Mouse (Mus musculus) megakaryocyte, embryonic 14.5 days (primary cell): ENCODE data around the gene Xrcc5. TPM values are rescaled to one million over a fixed set of nuclear protein-coding genes. Genes with fewer than 3 reads are reported as not detected.

ENCODE experiments used
- H3K27me3 ChIP-seq: replicated peaks from 2 replicates; pipeline ENCODE3; 2012; ENCODE audit warnings: inconsistent platforms
- H3K36me3 ChIP-seq: replicated peaks from 2 replicates; pipeline ENCODE3; 2012; ENCODE audit warnings: low read length, inconsistent platforms, mixed read lengths
- H3K4me1 ChIP-seq: 2 replicates; pipeline ENCODE4 v1.6.1; 2012; ENCODE audit warnings: inconsistent platforms
- H3K4me3 ChIP-seq: replicated peaks from 2 replicates; pipeline ENCODE3; 2012; ENCODE audit warnings: moderate library complexity, mild to moderate bottlenecking, inconsistent platforms
- H3K9me3 ChIP-seq: 2 replicates; pipeline ENCODE4 v1.6.1; 2012; ENCODE audit warnings: inconsistent platforms
- FLI1 ChIP-seq: IDR thresholded peaks from 2 replicates; pipeline ENCODE4 v1.6.1; 2012; ENCODE audit warnings: low read length, inconsistent platforms, mixed read lengths
- GATA1 ChIP-seq: IDR thresholded peaks from 3 replicates; pipeline ENCODE4 v1.6.1; 2012; ENCODE audit warnings: mixed read lengths, low read length, inconsistent platforms, borderline replicate concordance
- polyA plus RNA-seq: library from polyadenylated mRNA; stranded (reverse); fragments of >175 nt; gene quantifications from 2 replicates; pipeline ENCODE4 v1.2.3, GENCODE M21; 2012; ENCODE audit warnings: low replicate concordance; ENCODE audit not compliant: insufficient read depth

Xrcc5 gene
- polyA plus RNA-seq, 1 experiment, result 0.62 TPM

DNA sequence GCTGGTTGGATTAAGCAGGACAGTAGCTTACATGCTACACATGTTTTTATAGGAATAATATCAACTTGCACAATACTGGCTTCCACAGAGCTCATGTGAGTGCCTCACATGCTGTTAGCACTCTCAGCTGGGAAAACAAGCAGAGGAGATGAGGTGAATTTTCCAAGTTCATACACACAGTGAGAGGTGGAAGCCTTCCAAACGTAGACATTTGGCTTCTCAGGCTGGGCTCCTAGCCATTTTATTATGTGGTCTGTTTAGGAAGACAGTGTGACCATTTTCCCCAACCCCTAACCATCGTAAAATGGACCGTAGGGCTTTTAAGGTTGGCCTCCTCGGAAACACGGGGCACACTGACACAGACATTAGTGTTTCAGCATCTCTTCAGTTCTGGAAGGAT is 102.7 kb downstream of the Xrcc5 start:
- H3K9me3 ChIP-seq, result no peaks in the 10 kb centered on the region
- TF ChIP-seq FLI1 (no peak), GATA1 (no peak)
- H3K4me3 ChIP-seq, result no peak overlapping the region
- H3K27me3 ChIP-seq, result no peaks in the 10 kb centered on the region
- no peaks in the 10 kb centered on the region for H3K36me3 ChIP-seq
- no peaks in the 10 kb centered on the region for H3K4me1 ChIP-seq

DNA sequence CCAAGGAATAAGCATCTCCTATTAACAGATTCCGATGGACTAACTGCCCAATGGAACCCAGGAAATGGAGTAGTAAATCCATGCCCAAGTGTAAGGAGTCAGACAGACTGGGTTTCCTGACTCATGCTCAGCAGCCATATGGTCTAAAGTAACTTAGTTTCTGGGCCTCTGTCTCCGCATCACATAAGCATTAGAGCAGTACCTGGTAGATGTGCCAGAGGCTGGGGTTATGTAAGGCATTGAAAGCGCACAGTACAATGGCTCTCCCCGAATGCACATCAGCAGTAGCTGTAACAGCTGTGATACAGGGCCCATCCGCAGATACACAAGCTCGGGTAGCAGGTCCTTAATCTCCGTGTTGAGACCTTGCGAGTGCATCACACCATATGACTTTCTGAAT is 103.9 kb downstream of the Xrcc5 start:
- no peaks in the 10 kb centered on the region for H3K27me3 ChIP-seq
- TF ChIP-seq GATA1, result no peak
- TF ChIP-seq FLI1, result no peak
- no peaks in the 10 kb centered on the region for H3K9me3 ChIP-seq
- no peaks in the 10 kb centered on the region for H3K4me1 ChIP-seq
- no peaks in the 10 kb centered on the region for H3K36me3 ChIP-seq
- no peak overlapping the region for H3K4me3 ChIP-seq

DNA sequence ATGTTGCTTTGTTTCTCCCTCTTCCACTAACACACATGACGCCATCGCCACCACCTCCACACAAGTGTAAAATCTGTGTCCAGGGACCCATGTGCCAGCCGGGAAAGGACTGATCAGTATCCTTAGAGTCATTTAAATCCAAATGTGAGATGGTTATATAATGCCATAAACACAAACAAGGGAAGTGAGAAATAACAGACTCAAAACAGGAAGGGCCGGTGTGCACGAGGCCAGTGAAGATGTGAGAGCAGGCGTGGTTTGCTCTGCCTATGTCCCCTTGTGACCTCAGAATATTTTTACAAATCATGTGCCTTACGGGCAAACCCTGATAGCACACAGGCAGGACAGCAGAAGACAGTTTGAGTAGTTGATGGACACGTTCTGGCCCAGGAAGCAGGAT is 106.0 kb downstream of the Xrcc5 start:
- Histone ChIP-seq H3K4me1 (no peaks in the 10 kb centered on the region), H3K27me3 (no peaks in the 10 kb centered on the region), H3K4me3 (no peak overlapping the region), H3K9me3 (no peaks in the 10 kb centered on the region), H3K36me3 (no peaks in the 10 kb centered on the region)
- TF ChIP-seq FLI1 (no peak), GATA1 (no peak)

DNA sequence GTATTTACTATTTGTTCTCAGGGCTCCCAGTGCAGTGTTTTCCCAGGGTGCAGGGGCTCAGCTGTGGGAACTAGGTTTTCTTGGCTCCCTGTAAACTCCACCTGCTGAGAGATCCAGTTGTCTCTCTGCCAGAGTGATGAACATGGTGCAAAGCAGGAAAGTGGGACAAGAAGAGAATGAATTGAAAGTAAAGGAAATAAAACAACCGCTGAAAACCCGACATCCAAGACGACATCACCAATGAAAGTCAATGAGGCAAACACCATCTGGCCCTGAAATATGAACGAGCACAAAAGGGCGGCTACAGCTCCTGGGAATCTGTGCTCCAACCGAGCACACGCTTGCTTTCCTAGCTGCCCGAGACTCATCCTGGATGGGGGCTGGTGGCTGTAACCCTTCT is 106.9 kb downstream of the Xrcc5 start:
- Histone ChIP-seq H3K27me3 (no peaks in the 10 kb centered on the region), H3K36me3 (no peaks in the 10 kb centered on the region), H3K4me3 (no peak overlapping the region), H3K4me1 (no peaks in the 10 kb centered on the region), H3K9me3 (no peaks in the 10 kb centered on the region)
- TF ChIP-seq FLI1 (no peak), GATA1 (no peak)

DNA sequence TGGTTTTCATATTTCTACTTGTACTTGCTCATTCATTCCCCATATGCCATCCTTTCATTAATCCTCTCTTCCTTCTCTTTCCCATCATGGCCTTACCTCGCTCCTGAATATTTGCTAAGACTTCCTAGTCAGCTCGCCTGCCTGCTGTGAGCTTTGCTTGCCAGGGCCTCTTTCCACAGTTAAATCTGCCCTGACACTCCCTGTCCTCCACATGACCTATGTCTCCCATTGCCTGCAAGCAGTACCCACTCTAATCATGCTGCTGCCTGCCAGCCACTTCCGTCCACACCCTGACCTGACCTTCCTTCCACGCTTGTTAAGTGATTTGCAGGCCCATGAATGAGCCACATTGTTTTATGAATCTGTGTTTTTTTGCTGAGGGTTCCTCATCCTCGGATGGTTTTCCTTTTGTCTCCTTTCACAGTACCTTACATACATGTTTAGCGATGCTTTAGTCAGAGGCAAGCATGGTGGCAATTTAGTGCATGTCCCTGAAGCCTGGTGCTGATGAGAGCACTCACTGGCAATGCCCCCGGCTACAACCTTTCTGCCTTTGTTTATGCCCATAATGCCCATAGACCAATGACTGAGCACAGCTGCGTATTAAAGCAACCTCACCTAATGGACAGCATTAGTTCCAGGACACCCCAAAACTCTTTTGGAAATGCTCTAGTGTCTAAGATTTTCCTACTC is 107.5 kb downstream of the Xrcc5 start:
- H3K9me3 ChIP-seq, result no peaks in the 10 kb centered on the region
- H3K4me1 ChIP-seq, result no peaks in the 10 kb centered on the region
- no peaks in the 10 kb centered on the region for H3K36me3 ChIP-seq
- no peak overlapping the region for H3K4me3 ChIP-seq
- TF ChIP-seq GATA1, result no peak
- TF ChIP-seq FLI1, result no peak
- no peaks in the 10 kb centered on the region for H3K27me3 ChIP-seq

DNA sequence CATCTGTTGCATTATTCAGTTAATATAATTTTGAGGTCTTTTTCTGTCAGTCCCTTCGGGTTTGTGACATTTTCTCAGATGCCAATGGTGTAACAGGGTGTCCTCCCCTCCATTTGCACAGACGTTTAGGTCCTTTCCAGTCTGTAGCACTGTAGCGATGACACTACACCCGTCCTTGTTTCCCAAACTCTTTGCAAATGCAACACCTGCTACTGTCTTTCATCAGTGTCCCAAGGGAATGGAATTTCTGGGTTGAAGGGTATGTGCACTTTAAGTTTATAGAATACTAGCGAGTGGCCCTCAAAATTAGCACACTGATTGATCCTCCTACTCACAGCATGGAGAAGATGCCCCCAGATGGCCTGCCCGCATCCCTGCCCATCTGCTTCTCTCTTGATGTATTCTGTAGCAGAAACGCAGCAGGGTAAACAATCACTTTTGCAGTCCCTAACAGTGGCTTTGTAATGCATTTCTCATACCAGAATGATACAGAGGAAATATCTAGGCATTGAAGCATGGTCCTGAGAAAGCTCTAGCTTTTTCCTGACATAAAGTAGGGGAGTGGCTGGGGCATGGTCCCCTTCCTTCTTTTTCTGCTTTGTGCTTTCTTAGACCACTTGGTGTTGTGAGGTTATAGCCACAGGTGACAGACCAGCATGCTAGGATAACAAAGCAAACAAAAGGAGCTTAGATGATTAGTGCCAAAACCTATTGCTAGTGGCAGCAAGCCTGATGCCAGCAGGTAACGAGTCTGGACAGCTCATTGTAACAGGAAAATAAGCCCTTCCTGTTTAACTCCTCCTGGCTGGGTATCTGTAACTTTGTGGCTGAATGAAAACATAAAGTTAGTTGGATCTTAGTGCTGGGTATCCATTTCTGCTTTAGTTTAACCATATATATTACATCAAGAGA is 111.8 kb downstream of the Xrcc5 start:
- no peaks in the 10 kb centered on the region for H3K9me3 ChIP-seq
- no peak overlapping the region for H3K4me3 ChIP-seq
- TF ChIP-seq GATA1, result no peak
- TF ChIP-seq FLI1, result no peak
- no peaks in the 10 kb centered on the region for H3K36me3 ChIP-seq
- no peaks in the 10 kb centered on the region for H3K27me3 ChIP-seq
- no peaks in the 10 kb centered on the region for H3K4me1 ChIP-seq

DNA sequence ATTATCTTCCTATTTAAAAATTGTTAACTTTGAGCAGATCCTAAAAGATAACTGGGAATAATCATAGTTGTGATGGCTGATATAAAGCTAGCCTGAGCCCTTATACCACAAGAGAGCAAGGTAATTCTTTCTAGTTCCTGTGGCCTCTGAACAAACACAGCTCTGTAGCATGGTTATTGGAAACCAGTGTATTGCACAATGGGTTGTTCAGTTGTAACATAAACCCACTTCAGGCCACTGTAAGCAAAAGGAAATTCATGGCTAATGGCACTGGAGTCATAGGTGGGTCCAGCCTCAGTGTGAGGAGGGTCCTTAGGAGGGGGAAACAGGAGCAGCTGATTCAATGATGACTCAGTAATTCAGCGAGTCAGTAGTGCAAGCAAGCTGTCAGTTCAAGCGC is 113.0 kb downstream of the Xrcc5 start:
- TF ChIP-seq FLI1 (no peak), GATA1 (no peak)
- no peaks in the 10 kb centered on the region for H3K36me3 ChIP-seq
- H3K27me3 ChIP-seq, result no peaks in the 10 kb centered on the region
- H3K4me1 ChIP-seq, result no peaks in the 10 kb centered on the region
- H3K4me3 ChIP-seq, result no peak overlapping the region
- H3K9me3 ChIP-seq, result no peaks in the 10 kb centered on the region

DNA sequence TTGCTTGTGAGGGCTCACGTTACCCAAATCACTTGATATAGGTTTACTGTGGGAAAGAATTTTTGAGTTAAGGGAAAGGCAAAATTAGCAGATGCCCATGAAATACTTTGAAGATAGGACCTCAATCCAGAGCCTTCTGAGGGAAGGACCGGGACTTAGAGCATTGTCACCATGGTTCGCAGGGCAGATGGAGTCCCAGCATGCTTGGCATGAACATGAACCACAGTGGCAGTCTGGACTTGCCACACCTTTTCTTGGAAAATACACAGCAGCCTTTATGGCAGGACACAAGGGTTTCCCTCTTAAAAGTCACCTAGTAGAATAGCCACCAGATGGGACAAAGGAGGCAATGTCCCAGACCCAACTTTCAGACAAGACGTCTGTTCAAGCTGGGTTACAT is 114.9 kb downstream of the Xrcc5 start:
- Histone ChIP-seq H3K36me3 (no peaks in the 10 kb centered on the region), H3K4me1 (no peaks in the 10 kb centered on the region), H3K4me3 (no peak overlapping the region), H3K9me3 (no peaks in the 10 kb centered on the region), H3K27me3 (no peaks in the 10 kb centered on the region)
- no peak for TF ChIP-seq FLI1
- TF ChIP-seq GATA1, result no peak

DNA sequence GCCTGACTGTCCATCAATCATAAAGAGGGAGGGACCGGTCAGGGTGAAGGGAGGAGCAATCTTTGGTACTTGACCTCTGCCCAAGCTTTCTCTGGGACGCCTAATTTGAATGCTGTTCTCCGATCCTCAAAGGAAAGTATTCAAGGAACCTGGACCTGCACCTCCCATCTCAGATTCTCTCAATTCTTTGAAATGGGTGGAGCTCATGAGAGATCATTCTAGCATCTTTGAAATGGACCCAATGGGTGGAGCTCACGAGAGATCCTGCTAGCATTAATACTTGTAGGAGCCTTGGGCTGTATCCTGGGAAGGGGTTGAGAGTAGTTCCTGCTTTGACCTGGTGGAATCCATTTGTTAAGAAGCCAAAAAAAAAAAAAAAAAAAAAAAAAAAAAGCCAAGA is 119.2 kb downstream of the Xrcc5 start:
- no peaks in the 10 kb centered on the region for H3K27me3 ChIP-seq
- H3K4me1 ChIP-seq, result no peaks in the 10 kb centered on the region
- TF ChIP-seq FLI1 (no peak), GATA1 (no peak)
- no peak overlapping the region for H3K4me3 ChIP-seq
- H3K36me3 ChIP-seq, result no peaks in the 10 kb centered on the region
- no peaks in the 10 kb centered on the region for H3K9me3 ChIP-seq

DNA sequence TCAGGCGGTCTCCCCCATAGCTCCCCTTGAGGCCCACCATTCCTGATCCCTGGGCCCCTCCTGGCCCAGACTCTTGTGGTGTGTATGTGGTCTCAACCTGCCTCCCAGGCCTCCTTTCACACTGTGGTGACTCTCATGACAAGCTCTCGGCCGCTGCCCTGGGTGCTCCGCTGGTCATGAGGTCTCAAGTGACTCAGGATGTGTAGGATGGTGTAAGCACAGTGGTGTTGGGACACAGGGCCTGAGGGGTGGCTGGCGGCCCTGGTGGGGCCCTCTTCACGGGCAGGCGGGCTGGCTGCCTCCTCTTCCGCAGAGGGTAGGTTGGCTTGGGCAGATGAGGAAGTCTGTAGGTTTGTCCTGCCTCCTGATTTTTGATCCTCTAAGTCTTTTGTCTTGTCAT is 121.3 kb downstream of the Xrcc5 start:
- no peak overlapping the region for H3K4me3 ChIP-seq

More for the DNA sequence above, 121.3 kb downstream of the Xrcc5 start:
- Histone ChIP-seq H3K27me3 (no peaks in the 10 kb centered on the region), H3K4me1 (no peaks in the 10 kb centered on the region), H3K36me3 (no peaks in the 10 kb centered on the region), H3K9me3 (no peaks in the 10 kb centered on the region)
- TF ChIP-seq GATA1 (no peak), FLI1 (no peak)
